Mouse (Mus musculus): ENCODE measurements around the gene Exoc3l4. TPM values are rescaled to one million over a fixed set of nuclear protein-coding genes. Genes with fewer than 3 reads are reported as not detected.

Gene Exoc3l4
- polyA plus RNA-seq, 1 experiment from 2014 or later: 1.2 TPM

DNA sequence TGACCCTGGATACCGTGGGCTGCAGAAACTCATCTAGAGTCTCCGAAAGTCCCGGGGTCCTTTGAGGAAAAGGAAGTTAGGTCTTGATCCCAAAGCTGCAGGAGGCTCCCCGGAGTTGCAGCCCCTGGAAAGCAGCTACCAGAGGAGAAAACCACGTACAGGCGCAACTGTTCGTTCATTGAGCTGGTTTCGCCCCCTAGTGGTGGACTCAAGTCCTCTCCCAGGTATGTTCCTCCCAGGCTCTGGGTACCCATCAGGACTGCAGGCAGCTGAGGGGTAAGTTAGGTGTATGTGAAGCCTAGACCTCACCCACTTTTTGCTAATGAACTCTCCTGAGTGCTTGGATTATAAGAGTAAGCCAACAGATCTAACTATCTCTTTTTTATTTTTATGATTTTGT, 52.7 kb downstream of the Exoc3l4 start:
- WGBS: 8% methylated on average over 8 of the region's 8 CpGs
- H3K4me1 ChIP-seq (ENCODE audit: control insufficient read depth, insufficient read depth, low read length): no peaks in the 10 kb centered on the region
- H3K4me2 ChIP-seq (ENCODE audit: low read depth, low read length): no peak overlapping the region
- H3K27me3 ChIP-seq (ENCODE audit: control insufficient read depth, insufficient read depth, low read length): no peaks in the 10 kb centered on the region
- H3K27ac ChIP-seq (ENCODE audit: low read depth, low read length): no peak overlapping the region
- no peak; the same call in 1 of the 2 replicates for ATAC-seq (ENCODE audit: low read depth)
- no peaks in the 10 kb centered on the region for H3K36me3 ChIP-seq (ENCODE audit: control insufficient read depth, insufficient read depth, low read length)
- no peak overlapping the region for H3K9ac ChIP-seq (replicated peaks; ENCODE audit: low read depth, low read length)
- H3K4me3 ChIP-seq (ENCODE audit: low read depth, low read length): no peak overlapping the region
- H3K9me3 ChIP-seq (ENCODE audit: control insufficient read depth, low read length): no peaks in the 10 kb centered on the region

- no peaks in the 10 kb centered on the region for H3K9me3 ChIP-seq (ENCODE audit: control insufficient read depth, low read length)
- ATAC-seq (ENCODE audit: low read depth): no peak
- no peaks in the 10 kb centered on the region for H3K4me1 ChIP-seq (ENCODE audit: control insufficient read depth, insufficient read depth, low read length)
- H3K4me2 ChIP-seq (ENCODE audit: low read depth, low read length): no peak overlapping the region
- H3K27me3 ChIP-seq (ENCODE audit: control insufficient read depth, insufficient read depth, low read length): no peaks in the 10 kb centered on the region
- WGBS: 72% methylated on average over 1 of the region's 1 CpGs
- no peak overlapping the region for H3K27ac ChIP-seq (ENCODE audit: low read depth, low read length)
- H3K9ac ChIP-seq (replicated peaks; ENCODE audit: low read depth, low read length): no peak overlapping the region
- H3K4me3 ChIP-seq (ENCODE audit: low read depth, low read length): no peak overlapping the region
- no peaks in the 10 kb centered on the region for H3K36me3 ChIP-seq (ENCODE audit: control insufficient read depth, insufficient read depth, low read length)
Observed at GRCm38 (mm10) chr12:111471119-111471518, 54.3 kb downstream of the Exoc3l4 start.

DNA sequence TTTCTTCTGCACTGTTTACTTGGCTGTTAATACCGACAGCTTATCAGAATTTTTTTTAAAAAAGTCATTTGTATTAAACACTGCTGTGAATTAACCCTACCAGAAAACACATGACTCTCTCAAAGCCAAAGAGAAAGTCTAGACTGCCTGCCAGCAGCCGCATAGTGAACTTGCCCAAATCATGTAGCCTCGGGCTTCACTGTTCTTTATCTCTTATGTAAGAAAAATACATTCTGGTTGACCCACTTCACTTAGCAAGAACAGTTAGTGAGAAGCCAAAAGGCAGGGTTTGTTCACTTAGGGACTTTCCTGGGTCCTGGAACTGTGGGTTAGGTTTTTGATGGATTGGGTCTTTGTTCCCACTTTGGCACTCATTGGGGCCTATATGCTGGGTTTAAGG, 54.9 kb downstream of the Exoc3l4 start:
- Histone ChIP-seq H3K4me3 (ENCODE audit: low read depth, low read length) (no peak overlapping the region), H3K4me1 (ENCODE audit: control insufficient read depth, insufficient read depth, low read length) (no peaks in the 10 kb centered on the region), H3K27ac (ENCODE audit: low read depth, low read length) (no peak overlapping the region), H3K9ac (replicated peaks; ENCODE audit: low read depth, low read length) (no peak overlapping the region), H3K36me3 (ENCODE audit: control insufficient read depth, insufficient read depth, low read length) (no peaks in the 10 kb centered on the region), H3K27me3 (ENCODE audit: control insufficient read depth, insufficient read depth, low read length) (no peaks in the 10 kb centered on the region), H3K4me2 (ENCODE audit: low read depth, low read length) (no peak overlapping the region), H3K9me3 (ENCODE audit: control insufficient read depth, low read length) (no peaks in the 10 kb centered on the region)
- WGBS: 91% methylated on average over 3 of the region's 3 CpGs
- ATAC-seq (ENCODE audit: low read depth): no peak

- no peak for ATAC-seq (ENCODE audit: low read depth)
- no peak overlapping the region for H3K9ac ChIP-seq (replicated peaks; ENCODE audit: low read depth, low read length)
- WGBS: 43% methylated on average over 5 of the region's 5 CpGs
Observed at GRCm38 (mm10) chr12:111472886-111473285, 56.1 kb downstream of the Exoc3l4 start.

DNA sequence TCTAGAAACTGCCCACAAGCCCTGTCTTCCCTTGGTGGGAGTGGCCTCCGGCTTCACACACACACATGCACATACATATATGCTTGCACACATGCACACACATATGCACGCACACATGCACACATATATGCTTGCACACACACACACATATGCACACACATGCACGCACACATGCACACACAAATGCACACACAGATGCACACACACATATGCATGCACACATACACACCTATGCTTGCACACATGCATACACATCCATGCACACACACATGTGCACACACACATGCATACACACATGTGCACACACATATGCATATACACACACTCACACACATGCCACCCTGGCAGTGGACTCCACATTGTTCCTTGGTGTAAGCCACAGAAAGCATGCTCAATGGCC, 57.6 kb downstream of the Exoc3l4 start:
- H3K4me1 ChIP-seq (ENCODE audit: control insufficient read depth, insufficient read depth, low read length): no peaks in the 10 kb centered on the region
- no peak overlapping the region for H3K4me2 ChIP-seq (ENCODE audit: low read depth, low read length)
- no peak for ATAC-seq (ENCODE audit: low read depth)
- no peak overlapping the region for H3K4me3 ChIP-seq (ENCODE audit: low read depth, low read length)
- no peaks in the 10 kb centered on the region for H3K9me3 ChIP-seq (ENCODE audit: control insufficient read depth, low read length)
- WGBS: 94% methylated on average over 3 of the region's 3 CpGs
- no peak overlapping the region for H3K9ac ChIP-seq (replicated peaks; ENCODE audit: low read depth, low read length)
- H3K27me3 ChIP-seq (ENCODE audit: control insufficient read depth, insufficient read depth, low read length): no peaks in the 10 kb centered on the region
- H3K36me3 ChIP-seq (ENCODE audit: control insufficient read depth, insufficient read depth, low read length): no peaks in the 10 kb centered on the region
- no peak overlapping the region for H3K27ac ChIP-seq (ENCODE audit: low read depth, low read length)

More at GRCm38 (mm10) chr12:111472886-111473285, 56.1 kb downstream of the Exoc3l4 start:
- H3K4me3 ChIP-seq (ENCODE audit: low read depth, low read length): no peak overlapping the region
- H3K4me2 ChIP-seq (ENCODE audit: low read depth, low read length): no peak overlapping the region
- H3K27ac ChIP-seq (ENCODE audit: low read depth, low read length): no peak overlapping the region
- H3K27me3 ChIP-seq (ENCODE audit: control insufficient read depth, insufficient read depth, low read length): no peaks in the 10 kb centered on the region
- H3K36me3 ChIP-seq (ENCODE audit: control insufficient read depth, insufficient read depth, low read length): no peaks in the 10 kb centered on the region
- H3K9me3 ChIP-seq (ENCODE audit: control insufficient read depth, low read length): no peaks in the 10 kb centered on the region
- H3K4me1 ChIP-seq (ENCODE audit: control insufficient read depth, insufficient read depth, low read length): no peaks in the 10 kb centered on the region

GRCm38 (mm10) chr12:111474893-111475643, 58.3 kb downstream of the Exoc3l4 start:
- Histone ChIP-seq H3K4me1 (ENCODE audit: control insufficient read depth, insufficient read depth, low read length) (no peaks in the 10 kb centered on the region), H3K9me3 (ENCODE audit: control insufficient read depth, low read length) (no peaks in the 10 kb centered on the region), H3K27ac (ENCODE audit: low read depth, low read length) (no peak overlapping the region), H3K4me2 (ENCODE audit: low read depth, low read length) (no peak overlapping the region), H3K27me3 (ENCODE audit: control insufficient read depth, insufficient read depth, low read length) (no peaks in the 10 kb centered on the region), H3K4me3 (ENCODE audit: low read depth, low read length) (no peak overlapping the region), H3K9ac (replicated peaks; ENCODE audit: low read depth, low read length) (no peak overlapping the region), H3K36me3 (ENCODE audit: control insufficient read depth, insufficient read depth, low read length) (no peaks in the 10 kb centered on the region)
- WGBS: 51% methylated on average over 8 of the region's 8 CpGs
- ATAC-seq (ENCODE audit: low read depth): no peak

GRCm38 (mm10) chr12:111478924-111479323, 62.1 kb downstream of the Exoc3l4 start:
- Histone ChIP-seq H3K27me3 (ENCODE audit: control insufficient read depth, insufficient read depth, low read length) (no peaks in the 10 kb centered on the region), H3K36me3 (ENCODE audit: control insufficient read depth, insufficient read depth, low read length) (no peaks in the 10 kb centered on the region), H3K4me1 (ENCODE audit: control insufficient read depth, insufficient read depth, low read length) (no peaks in the 10 kb centered on the region), H3K4me2 (ENCODE audit: low read depth, low read length) (no peak overlapping the region), H3K9me3 (ENCODE audit: control insufficient read depth, low read length) (no peaks in the 10 kb centered on the region), H3K27ac (ENCODE audit: low read depth, low read length) (no peak overlapping the region), H3K9ac (replicated peaks; ENCODE audit: low read depth, low read length) (no peak overlapping the region), H3K4me3 (ENCODE audit: low read depth, low read length) (no peak overlapping the region)
- ATAC-seq (ENCODE audit: low read depth): no peak
- WGBS: 69% methylated on average over 5 of the region's 5 CpGs

DNA sequence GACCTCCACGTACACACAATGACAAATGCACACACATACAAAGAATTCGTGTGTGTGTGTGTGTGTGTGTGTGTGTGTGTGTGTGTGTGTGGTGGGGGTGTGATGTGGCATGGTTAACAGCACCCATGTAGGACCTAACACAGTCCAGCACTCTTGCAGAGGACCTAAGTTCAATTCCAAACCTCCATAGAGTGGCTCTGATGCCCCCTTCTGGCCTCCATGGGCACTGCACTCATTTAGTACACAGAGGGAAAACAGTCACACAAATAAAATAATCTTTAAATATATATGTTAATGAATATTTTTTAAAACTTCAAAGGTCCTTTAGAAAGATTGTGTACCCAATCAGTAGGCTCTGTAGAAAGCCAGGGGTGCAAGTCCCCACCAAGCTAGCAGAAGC, 63.1 kb downstream of the Exoc3l4 start:
- Histone ChIP-seq H3K9ac (replicated peaks; ENCODE audit: low read depth, low read length) (no peak overlapping the region), H3K27me3 (ENCODE audit: control insufficient read depth, insufficient read depth, low read length) (0 out of 2 replicates have a peak, but pooled peaks cover 6% of the 10 kb centered on the region), H3K4me2 (ENCODE audit: low read depth, low read length) (no peak overlapping the region), H3K36me3 (ENCODE audit: control insufficient read depth, insufficient read depth, low read length) (no peaks in the 10 kb centered on the region), H3K4me1 (ENCODE audit: control insufficient read depth, insufficient read depth, low read length) (peaks cover 2% of the 10 kb centered on the region; the same call in 1 of the 2 replicates), H3K9me3 (ENCODE audit: control insufficient read depth, low read length) (no peaks in the 10 kb centered on the region), H3K27ac (ENCODE audit: low read depth, low read length) (no peak overlapping the region), H3K4me3 (ENCODE audit: low read depth, low read length) (no peak overlapping the region)
- 64% methylated on average over 2 of the region's 2 CpGs for WGBS
- ATAC-seq (ENCODE audit: low read depth): no peak
